ENCODE assay signal across 9 mouse cellular contexts in the genomic region with DNA sequence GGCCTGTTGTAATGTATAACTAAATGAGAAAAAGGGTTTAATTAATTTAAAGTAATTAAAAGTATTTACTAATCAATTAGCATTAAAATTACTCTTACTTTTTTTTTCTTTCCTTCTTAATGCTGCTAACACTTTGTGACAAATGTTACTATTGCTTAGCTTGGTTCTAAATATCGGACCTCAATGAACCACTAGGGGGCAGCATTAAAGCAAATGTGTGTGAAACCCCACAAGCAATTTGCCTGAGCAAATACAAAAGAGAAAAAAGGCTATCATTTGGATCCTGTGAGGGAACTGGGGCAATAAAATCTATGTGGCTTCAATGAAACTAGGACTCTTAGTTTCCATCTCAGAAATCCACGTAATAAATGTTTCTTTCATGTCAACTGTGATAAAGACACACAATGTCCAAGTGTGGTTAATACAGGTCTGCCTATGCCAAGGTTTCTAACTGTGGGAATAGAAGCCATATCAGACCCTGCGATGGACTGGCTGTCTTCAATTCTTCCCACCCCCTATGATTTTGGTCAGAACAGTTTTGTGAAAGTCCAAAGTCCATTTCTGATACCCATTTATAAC. TPM values are rescaled to one million over a fixed set of nuclear protein-coding genes. Genes with fewer than 3 reads are reported as not detected.
DNase-seq lines count a peak whose midpoint lies in the region; ATAC-seq and TF ChIP-seq lines count a peak whose summit lies in the region.
"Had no signal": no experiment of that assay in that cellular context is flagged by ENCODE, and none has a peak within 500 bp of the region (broad histone marks: within the 10 kb centered on the region; RNA-seq: fewer than 3 reads in every experiment).

No protein-coding gene starts in this region.

- no peak overlapping the region for H3K4me3 ChIP-seq in forebrain, embryonic 14.5 days (ENCODE audit: low read depth, low read length)
- no peak overlapping the region for H3K4me3 ChIP-seq in forebrain, embryonic 10.5 days
- H3K4me3 ChIP-seq in spleen, adult 2 months (ENCODE audit: extremely low read depth, insufficient read depth, insufficient read length): no peak overlapping the region

- H3K4me2 ChIP-seq in forebrain, embryonic 14.5 days (ENCODE audit: low read length): no peak overlapping the region

- DNase-seq in forebrain, embryonic 14.5 days (ENCODE audit: low spot score): peak; percentile 94
- DNase-seq in forebrain, embryonic 10.5 days (ENCODE audit: extremely low spot score, low spot score): no peak
- peak; percentile 30 to 60 for DNase-seq in spleen, adult 2 months (ENCODE audit: low read depth in 1 of 2, low spot score in 2 of 2)
- no peak for DNase-seq in spleen, adult 18-20 months
- peak; percentile 31 for DNase-seq in cerebellum, adult 9-11 months
- peak; percentile 59 for DNase-seq in lung, postnatal 25 days (ENCODE audit: low spot score)
- peak; percentile 41 for DNase-seq in yolk sac, embryonic 10.5 days (ENCODE audit: low spot score)

- H3K27me3 ChIP-seq in forebrain, embryonic 14.5 days (replicated peaks; ENCODE audit: control insufficient read depth, insufficient read depth, low read length): no peaks in the 10 kb centered on the region
- H3K27me3 ChIP-seq in forebrain, embryonic 10.5 days (ENCODE audit: poor library complexity, severe bottlenecking): peaks cover 38% of the 10 kb centered on the region
- H3K27me3 ChIP-seq in spleen, adult 2 months (ENCODE audit: control insufficient read depth, insufficient read depth, low read length): no peaks in the 10 kb centered on the region

- H3K9ac ChIP-seq in forebrain, embryonic 14.5 days (ENCODE audit: low read length): no peak overlapping the region

- no peaks in the 10 kb centered on the region for H3K9me3 ChIP-seq in forebrain, embryonic 14.5 days (replicated peaks; ENCODE audit: control insufficient read depth, low read length)
- no peaks in the 10 kb centered on the region for H3K9me3 ChIP-seq in forebrain, embryonic 10.5 days
- H3K9me3 ChIP-seq: neural tube, embryonic 13.5 days had no signal

- TF ChIP-seq POLR2A in spleen, adult 2 months (IDR thresholded peaks at IDR 0.05; ENCODE audit: low read depth, low read length): no peak

- no peaks in the 10 kb centered on the region for H3K4me1 ChIP-seq in forebrain, embryonic 14.5 days (ENCODE audit: control insufficient read depth, insufficient read depth, low read length)
- H3K4me1 ChIP-seq in forebrain, embryonic 10.5 days: peaks cover 10% of the 10 kb centered on the region
- H3K4me1 ChIP-seq in spleen, adult 2 months (ENCODE audit: control insufficient read depth, insufficient read depth, insufficient read length): peaks cover 11% of the 10 kb centered on the region

- ATAC-seq in forebrain, embryonic 14.5 days: peak; percentile 40; the same call in 1 of the 2 replicates
- peak; percentile 37 for ATAC-seq in inflammation-experienced regulatory T-cells, adult 6 months

- TF ChIP-seq CTCF in spleen, adult 2 months (IDR thresholded peaks at IDR 0.05; ENCODE audit: extremely low read depth, insufficient read depth, insufficient read length, insufficient replicate concordance): no peak

- no peaks in the 10 kb centered on the region for H3K36me3 ChIP-seq in forebrain, embryonic 14.5 days (ENCODE audit: control insufficient read depth, insufficient read depth, low read length)
- no peaks in the 10 kb centered on the region for H3K36me3 ChIP-seq in forebrain, embryonic 10.5 days (replicated peaks)
- H3K36me3 ChIP-seq in spleen, adult 2 months (ENCODE audit: control insufficient read depth, insufficient read depth, low read length): peaks cover 40% of the 10 kb centered on the region
- H3K36me3 ChIP-seq: neural tube, embryonic 13.5 days had no signal

- 18% methylated on average over 3 of the region's 3 CpGs for WGBS in forebrain, embryonic 14.5 days
- 27% methylated on average over 3 of the region's 3 CpGs for WGBS in forebrain, embryonic 10.5 days
- WGBS in spleen, adult 2 months: 20% methylated on average over 3 of the region's 3 CpGs

- H3K27ac ChIP-seq in forebrain, embryonic 14.5 days (ENCODE audit: low read depth, low read length): no peak overlapping the region
- no peak overlapping the region for H3K27ac ChIP-seq in forebrain, embryonic 10.5 days
- no peak overlapping the region for H3K27ac ChIP-seq in spleen, adult 2 months (ENCODE audit: insufficient read depth, low read length)
- H3K27ac ChIP-seq: neural tube, embryonic 13.5 days had no signal

RNA-seq across cellular contexts. Expression of gene Il24, which starts 10.2 kb away (rescaled TPM):
- polyA plus RNA-seq in forebrain, embryonic 14.5 days (2014; fragmentation: Nextera tagmentation; extraction: Ambion mirVana): not detected in 2 replicates
- polyA plus RNA-seq in forebrain, embryonic 10.5 days (2016; fragmentation: Nextera tagmentation; extraction: Ambion mirVana): not detected in 2 replicates
- not detected in 2 replicates for polyA plus RNA-seq in spleen, adult 2 months (2012; rRNA removed)
- not detected for polyA plus RNA-seq in inflammation-experienced regulatory T-cells, adult 6 months (2017; shearing (Covaris generic))
- polyA plus RNA-seq: neural tube, embryonic 13.5 days had no signal

RNA-seq across cellular contexts. Expression of gene Fcmr, which starts 11.6 kb away (rescaled TPM):
- polyA plus RNA-seq in forebrain, embryonic 14.5 days (2014; fragmentation: Nextera tagmentation; extraction: Ambion mirVana): not detected in 2 replicates
- polyA plus RNA-seq in forebrain, embryonic 10.5 days (2016; fragmentation: Nextera tagmentation; extraction: Ambion mirVana): not detected in 2 replicates
- 452 and 608 TPM in 2 replicates for polyA plus RNA-seq in spleen, adult 2 months (2012; rRNA removed)
- 1 to 10 TPM in 2 of 3 experiments, not detected in 1; 2.2 to 2.7 TPM for polyA plus RNA-seq in inflammation-experienced regulatory T-cells, adult 6 months (2017; shearing (Covaris generic))
- polyA plus RNA-seq: neural tube, embryonic 13.5 days had no signal

RNA-seq across cellular contexts. Expression of gene Il20, which starts 34.2 kb away (rescaled TPM):
- not detected in 2 replicates for polyA plus RNA-seq in forebrain, embryonic 14.5 days (2014; fragmentation: Nextera tagmentation; extraction: Ambion mirVana)
- polyA plus RNA-seq in forebrain, embryonic 10.5 days (2016; fragmentation: Nextera tagmentation; extraction: Ambion mirVana): not detected in 2 replicates
- polyA plus RNA-seq in spleen, adult 2 months (2012; rRNA removed): not detected in 2 replicates
- not detected for polyA plus RNA-seq in inflammation-experienced regulatory T-cells, adult 6 months (2017; shearing (Covaris generic))
- polyA plus RNA-seq: neural tube, embryonic 13.5 days had no signal

RNA-seq across cellular contexts. Expression of gene Pigr, which starts 50.5 kb away (rescaled TPM):
- polyA plus RNA-seq in forebrain, embryonic 14.5 days (2014; fragmentation: Nextera tagmentation; extraction: Ambion mirVana): not detected in 2 replicates
- polyA plus RNA-seq in forebrain, embryonic 10.5 days (2016; fragmentation: Nextera tagmentation; extraction: Ambion mirVana): not detected in 2 replicates
- 0.20 and 0.32 TPM in 2 replicates for polyA plus RNA-seq in spleen, adult 2 months (2012; rRNA removed)
- polyA plus RNA-seq in inflammation-experienced regulatory T-cells, adult 6 months (2017; shearing (Covaris generic)): under 1 TPM in 1 of 3 experiments, not detected in 2; 0.19 TPM
- polyA plus RNA-seq: neural tube, embryonic 13.5 days had no signal

Comparison
In these comparisons a context has a peak if more than half of its experiments do, and no peak if none do; other contexts are left out.
1. DNase-seq: peak in forebrain, embryonic 14.5 days (single experiment), spleen, adult 2 months (2 of 2), cerebellum, adult 9-11 months (single experiment), lung, postnatal 25 days (single experiment) and yolk sac, embryonic 10.5 days (single experiment); none in forebrain, embryonic 10.5 days (single experiment) and spleen, adult 18-20 months (0 of 2).
2. RNA of gene Fcmr, which starts 11.6 kb away (polyA plus RNA-seq): 452 to 608 TPM in spleen, adult 2 months; 2.2 to 2.7 TPM in inflammation-experienced regulatory T-cells, adult 6 months, not detected in forebrain, embryonic 14.5 days and not detected in forebrain, embryonic 10.5 days; every median in the first group is over 100 times any median in the second.